Mouse (Mus musculus) E14TG2a.4 (cell line): ENCODE results near the gene Rab39b.

Experiments
- H3K27me3 ChIP-seq: 2 replicates; pipeline ENCODE4 v1.6.1; 2014; ENCODE audit warnings: low read length, control low read depth; ENCODE audit not compliant: insufficient read depth
- H3K36me3 ChIP-seq: 2 replicates; pipeline ENCODE4 v1.6.1; 2014; ENCODE audit warnings: low read length, control low read depth; ENCODE audit not compliant: insufficient read depth
- H3K4me1 ChIP-seq: replicated peaks from 2 replicates; pipeline ENCODE4 v1.6.1; 2014; ENCODE audit warnings: low read depth, low read length, control low read depth
- H3K4me3 ChIP-seq: replicated peaks from 2 replicates; pipeline ENCODE4 v1.5.1; 2014; ENCODE audit warnings: mild to moderate bottlenecking, low read length
- H3K9me3 ChIP-seq: 2 replicates; pipeline ENCODE4 v1.6.1; 2014; ENCODE audit warnings: low read length, control low read depth
- CTCF ChIP-seq: conservative IDR thresholded peaks from 2 replicates; pipeline ENCODE4 v1.5.1; 2014; ENCODE audit warnings: low read length
- NANOG ChIP-seq: IDR thresholded peaks from 2 replicates; pipeline ENCODE4 v1.6.1; 2014; ENCODE audit warnings: borderline replicate concordance, low read length, mixed read lengths
- POU5F1 ChIP-seq: IDR thresholded peaks from 2 replicates; pipeline ENCODE4 v1.6.1; 2014; ENCODE audit warnings: low read length, borderline replicate concordance

The Rab39b gene

DNA sequence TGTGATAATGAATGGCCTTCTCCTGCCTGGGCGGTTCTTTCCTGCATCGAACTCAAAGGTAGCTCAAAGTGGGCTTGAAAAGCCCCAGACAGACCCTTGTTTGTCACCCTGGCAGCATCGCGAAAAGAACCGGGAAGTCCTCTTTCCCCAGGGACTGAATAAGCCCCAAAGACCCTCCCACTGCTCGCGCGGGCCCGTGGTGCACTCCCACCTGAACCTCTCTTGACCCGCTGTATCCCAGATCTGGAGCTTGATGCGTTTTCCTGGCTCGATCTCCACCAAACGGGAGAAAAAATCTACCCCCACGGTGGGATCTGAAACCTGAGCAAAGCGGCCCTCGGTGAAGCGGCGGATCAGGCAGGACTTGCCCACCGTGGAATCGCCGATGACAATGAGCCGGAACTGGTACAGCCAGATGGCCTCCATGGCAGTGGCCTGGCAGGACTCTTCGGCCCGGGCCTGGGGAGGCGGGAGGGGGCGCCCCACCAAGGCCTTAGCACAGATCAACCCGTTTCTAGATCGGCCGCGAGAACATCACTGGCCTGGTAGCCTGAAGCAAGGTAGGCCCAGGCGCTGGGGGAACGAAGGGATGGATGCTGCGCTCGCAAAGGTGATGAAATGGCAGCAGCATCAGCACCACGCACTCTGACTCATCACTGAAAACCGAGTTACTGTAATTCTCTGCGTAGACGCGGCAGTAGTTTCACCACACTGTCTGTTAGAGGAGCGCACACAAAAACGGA, at the start of gene Rab39b:
TSS of gene Rab39b (minus strand) at position 650 of the 743 bp plus-strand sequence.
- no peaks in the 10 kb centered on the region for H3K27me3 ChIP-seq
- H3K9me3 ChIP-seq = no peaks in the 10 kb centered on the region
- H3K36me3 ChIP-seq = no peaks in the 10 kb centered on the region
- no peak for TF ChIP-seq POU5F1
- TF ChIP-seq NANOG = no peak
- no peak for TF ChIP-seq CTCF
- H3K4me1 ChIP-seq = no peaks in the 10 kb centered on the region
- H3K4me3 ChIP-seq = peak within 1 kb of the TSS; percentile 79

DNA sequence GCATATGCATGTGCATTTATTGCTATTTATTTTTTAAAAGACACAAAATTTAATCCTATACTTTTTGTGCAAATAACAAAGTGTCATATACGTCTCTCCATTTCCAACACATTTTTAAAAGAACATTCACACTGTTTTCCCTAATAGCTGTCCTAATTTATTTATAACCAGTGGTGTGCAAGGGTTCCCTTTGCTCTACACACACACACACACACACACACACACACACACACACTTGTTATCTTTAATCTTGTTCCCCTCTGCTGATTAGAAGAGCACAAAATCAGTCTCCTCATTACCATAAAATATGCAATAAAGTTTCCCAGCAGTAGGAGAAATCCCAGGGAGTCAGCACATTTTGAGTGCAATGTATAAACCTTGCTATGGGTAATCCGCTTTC, 508 bp upstream of the Rab39b start:
- Histone ChIP-seq H3K36me3 (no peaks in the 10 kb centered on the region), H3K9me3 (no peaks in the 10 kb centered on the region), H3K27me3 (no peaks in the 10 kb centered on the region), H3K4me1 (no peaks in the 10 kb centered on the region), H3K4me3 (no peak overlapping the region)
- no peak for TF ChIP-seq NANOG
- no peak for TF ChIP-seq CTCF
- no peak for TF ChIP-seq POU5F1
